Mouse (Mus musculus): Measurements from ENCODE around the gene Cd300lb. TPM values are rescaled to one million over a fixed set of nuclear protein-coding genes. Genes with fewer than 3 reads are reported as not detected.

The Cd300lb gene
- polyA plus RNA-seq (2014; fragmentation: Illumina TruSeq; extraction: RNeasy Lipid Tissue Mini Kit (QIAGEN cat#74804); ENCODE audit: low read depth, low replicate concordance), result 0.42 TPM

DNA sequence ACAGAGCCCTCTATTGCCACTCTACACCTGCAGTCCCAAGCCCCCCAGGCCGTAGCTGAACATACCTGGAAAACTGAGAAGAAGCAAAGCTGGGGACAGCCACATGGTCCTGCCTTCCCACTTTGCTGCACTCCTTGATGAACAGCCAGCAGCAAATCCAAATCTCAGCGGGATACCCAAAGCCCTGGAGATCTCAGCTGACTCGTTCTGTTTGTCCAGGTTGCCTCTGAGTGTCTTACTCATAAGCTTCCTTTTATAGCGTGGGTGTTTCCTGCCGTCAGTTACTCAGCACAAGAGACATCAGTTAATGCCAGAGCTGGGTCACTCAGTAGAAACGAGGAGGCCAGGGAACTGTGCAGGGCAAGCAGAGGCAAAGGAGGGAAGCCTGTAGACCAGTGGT, at the start of gene Cd300lb:
Gene Cd300lb, minus strand, starts transcription at position 243 of the 400 bp plus-strand sequence.

GRCm38 (mm10) chr11:114968752-114969207, 34.6 kb upstream of the Cd300lb start, which contains the start of gene Cd300c:
Cd300c (minus strand) TSS chr11:114969157.

DNA sequence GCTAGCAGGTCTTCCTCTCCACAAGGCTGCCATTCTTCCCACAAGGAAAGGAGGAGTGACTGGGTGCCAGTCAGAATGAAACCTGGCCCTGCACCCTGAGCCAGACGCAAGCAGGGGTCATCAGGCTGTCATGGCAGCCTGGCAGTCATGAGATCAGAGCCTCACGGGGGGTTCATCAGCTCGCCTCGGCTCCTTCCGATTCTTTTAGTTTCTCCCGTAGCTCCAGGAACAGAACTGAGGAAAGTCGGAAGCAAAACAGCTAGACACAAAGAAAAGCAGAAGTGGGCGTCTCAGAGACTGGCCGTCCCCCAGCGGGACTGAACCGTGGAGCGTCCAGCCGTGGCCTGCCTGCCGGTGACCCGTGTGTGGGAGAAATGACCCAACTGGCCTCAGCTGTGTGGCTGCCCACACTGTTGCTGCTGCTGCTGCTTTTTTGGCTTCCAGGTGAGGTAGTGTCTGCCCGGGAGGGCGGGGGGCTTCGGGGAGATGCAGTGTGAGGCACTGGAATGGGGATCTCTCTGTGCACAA, 44.1 kb downstream of the Cd300lb start, which contains the start of gene Cd300a:
Gene Cd300a, plus strand, starts transcription at position 51 of the 528 bp plus-strand sequence.

Other genes with a start within 250 kb of the Cd300lb start
- gene Dnaic2, start 207.0 kb downstream of the Cd300lb start, polyA plus RNA-seq (2014; fragmentation: Illumina TruSeq; extraction: RNeasy Lipid Tissue Mini Kit (QIAGEN cat#74804); ENCODE audit: low read depth, low replicate concordance), result not detected
- gene Kif19a, start 169.0 kb downstream of the Cd300lb start, polyA plus RNA-seq (2014; fragmentation: Illumina TruSeq; extraction: RNeasy Lipid Tissue Mini Kit (QIAGEN cat#74804); ENCODE audit: low read depth, low replicate concordance), result not detected
- gene Btbd17, start 138.4 kb downstream of the Cd300lb start, polyA plus RNA-seq (2014; fragmentation: Illumina TruSeq; extraction: RNeasy Lipid Tissue Mini Kit (QIAGEN cat#74804); ENCODE audit: low read depth, low replicate concordance), result not detected
- not detected for gene Gpr142, start 135.5 kb downstream of the Cd300lb start, polyA plus RNA-seq (2014; fragmentation: Illumina TruSeq; extraction: RNeasy Lipid Tissue Mini Kit (QIAGEN cat#74804); ENCODE audit: low read depth, low replicate concordance)
- gene Gprc5c, start 83.2 kb downstream of the Cd300lb start, polyA plus RNA-seq (2014; fragmentation: Illumina TruSeq; extraction: RNeasy Lipid Tissue Mini Kit (QIAGEN cat#74804); ENCODE audit: low read depth, low replicate concordance), result 10.1 TPM
- gene Cd300a, start 44.3 kb downstream of the Cd300lb start, polyA plus RNA-seq (2014; fragmentation: Illumina TruSeq; extraction: RNeasy Lipid Tissue Mini Kit (QIAGEN cat#74804); ENCODE audit: low read depth, low replicate concordance), result 1.8 TPM
- gene Cd300c, start 34.8 kb upstream of the Cd300lb start, polyA plus RNA-seq (2014; fragmentation: Illumina TruSeq; extraction: RNeasy Lipid Tissue Mini Kit (QIAGEN cat#74804); ENCODE audit: low read depth, low replicate concordance), result not detected
- gene Cd300ld, start 55.5 kb upstream of the Cd300lb start, polyA plus RNA-seq (2014; fragmentation: Illumina TruSeq; extraction: RNeasy Lipid Tissue Mini Kit (QIAGEN cat#74804); ENCODE audit: low read depth, low replicate concordance), result 5.9 TPM
- 1.9 TPM for gene Cd300c2, start 67.5 kb upstream of the Cd300lb start, polyA plus RNA-seq (2014; fragmentation: Illumina TruSeq; extraction: RNeasy Lipid Tissue Mini Kit (QIAGEN cat#74804); ENCODE audit: low read depth, low replicate concordance)
- gene Cd300ld2, start 81.8 kb upstream of the Cd300lb start, polyA plus RNA-seq (2014; fragmentation: Illumina TruSeq; extraction: RNeasy Lipid Tissue Mini Kit (QIAGEN cat#74804); ENCODE audit: low read depth, low replicate concordance), result not detected
- gene Cd300ld4, start 92.6 kb upstream of the Cd300lb start, polyA plus RNA-seq (2014; fragmentation: Illumina TruSeq; extraction: RNeasy Lipid Tissue Mini Kit (QIAGEN cat#74804); ENCODE audit: low read depth, low replicate concordance), result not detected
- 0.61 TPM for gene Cd300ld5, start 103.4 kb upstream of the Cd300lb start, polyA plus RNA-seq (2014; fragmentation: Illumina TruSeq; extraction: RNeasy Lipid Tissue Mini Kit (QIAGEN cat#74804); ENCODE audit: low read depth, low replicate concordance)
- gene Cd300ld3, start 114.0 kb upstream of the Cd300lb start, polyA plus RNA-seq (2014; fragmentation: Illumina TruSeq; extraction: RNeasy Lipid Tissue Mini Kit (QIAGEN cat#74804); ENCODE audit: low read depth, low replicate concordance), result 0.61 TPM
- 1.9 TPM for gene Cd300e, start 127.8 kb upstream of the Cd300lb start, polyA plus RNA-seq (2014; fragmentation: Illumina TruSeq; extraction: RNeasy Lipid Tissue Mini Kit (QIAGEN cat#74804); ENCODE audit: low read depth, low replicate concordance)
- gene Rab37, start 157.0 kb upstream of the Cd300lb start, polyA plus RNA-seq (2014; fragmentation: Illumina TruSeq; extraction: RNeasy Lipid Tissue Mini Kit (QIAGEN cat#74804); ENCODE audit: low read depth, low replicate concordance), result 0.16 TPM
- gene Cd300lf, start 199.6 kb upstream of the Cd300lb start, polyA plus RNA-seq (2014; fragmentation: Illumina TruSeq; extraction: RNeasy Lipid Tissue Mini Kit (QIAGEN cat#74804); ENCODE audit: low read depth, low replicate concordance), result 0.69 TPM
- 34.2 TPM for gene Slc9a3r1, start 229.0 kb upstream of the Cd300lb start, polyA plus RNA-seq (2014; fragmentation: Illumina TruSeq; extraction: RNeasy Lipid Tissue Mini Kit (QIAGEN cat#74804); ENCODE audit: low read depth, low replicate concordance)